Mouse (Mus musculus) ES-Bruce4 (cell line): ENCODE data around the gene Mettl7a1.

Source experiments
- CTCF ChIP-seq: IDR thresholded peaks from one replicate; pipeline ENCODE4 v1.8.1; 2011; ENCODE audit warnings: low read depth, low read length
- EP300 ChIP-seq: IDR thresholded peaks from 2 replicates; pipeline ENCODE4 v1.6.1; 2011; ENCODE audit warnings: low read depth, low read length; ENCODE audit not compliant: insufficient read depth

DNA sequence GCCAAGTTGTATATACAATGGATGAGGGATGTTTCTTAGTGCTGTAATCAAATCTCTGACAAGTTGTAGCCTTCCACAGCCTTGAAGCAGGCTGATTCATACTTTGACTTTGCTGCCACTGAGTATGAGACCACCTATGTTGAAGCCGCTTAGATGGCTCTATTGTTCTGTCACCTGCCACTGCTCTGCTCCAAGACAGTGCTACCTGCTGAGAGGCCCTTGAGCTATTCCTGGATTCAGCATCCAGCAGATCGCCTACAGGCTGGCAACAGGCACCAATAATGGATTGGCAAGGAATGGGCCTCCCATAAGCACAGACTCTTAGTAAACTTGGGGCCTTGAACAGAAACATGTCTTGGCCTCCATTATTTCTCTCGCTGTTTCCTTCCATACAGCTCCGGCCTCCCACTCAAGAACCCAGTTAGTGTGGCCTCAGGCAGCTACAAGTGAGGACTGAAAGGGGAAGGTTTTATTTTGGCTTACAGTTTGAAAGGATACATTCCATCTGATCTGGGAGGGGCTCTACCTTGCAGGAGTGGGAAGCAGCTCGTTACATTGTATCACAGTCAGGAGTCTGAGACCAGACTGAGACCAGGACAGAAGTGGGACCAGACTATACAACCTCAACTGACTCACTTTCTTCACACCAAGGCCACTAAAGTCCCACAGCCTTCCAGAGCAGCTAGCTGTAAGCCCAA is 10.7 kb downstream of the Mettl7a1 start:
- TF ChIP-seq CTCF (no peak), EP300 (peak; percentile 74; the same call in 1 of the 2 replicates)
